Mouse (Mus musculus): Measurements from ENCODE around the gene Mras. TPM values are rescaled to one million over a fixed set of nuclear protein-coding genes. Genes with fewer than 3 reads are reported as not detected.

Gene Mras
- polyA plus RNA-seq, 1 experiment from 2014 or later, result 5.5 TPM

GRCm38 (mm10) chr9:99382556-99382955, 54.6 kb downstream of the Mras start:
- peaks cover 5% of the 10 kb centered on the region; the same call in 1 of the 2 replicates for H3K4me1 ChIP-seq (replicated peaks)
- H3K9me3 ChIP-seq (replicated peaks), result no peaks in the 10 kb centered on the region
- DNase-seq, result no peak
- H3K27me3 ChIP-seq, result 0 out of 2 replicates have a peak, but pooled peaks cover 3% of the 10 kb centered on the region
- 44% methylated on average over 9 of the region's 9 CpGs for WGBS (ENCODE audit: insufficient replicate concordance)
- no peak for ATAC-seq (ENCODE audit: low read depth)
- no peak overlapping the region for H3K4me3 ChIP-seq (replicated peaks)
- H3K9ac ChIP-seq, result no peak overlapping the region
- H3K36me3 ChIP-seq, result no peaks in the 10 kb centered on the region
- no peak overlapping the region for H3K27ac ChIP-seq
- H3K4me2 ChIP-seq, result no peak overlapping the region

- WGBS (ENCODE audit: insufficient replicate concordance), result 39% methylated on average over 5 of the region's 5 CpGs
- no peak overlapping the region for H3K4me2 ChIP-seq
- no peak overlapping the region for H3K9ac ChIP-seq
- H3K27ac ChIP-seq, result no peak overlapping the region
- 0 out of 2 replicates have a peak, but pooled peaks cover 3% of the 10 kb centered on the region for H3K27me3 ChIP-seq
- H3K4me3 ChIP-seq (replicated peaks), result no peak overlapping the region
- DNase-seq, result no peak
- no peaks in the 10 kb centered on the region for H3K36me3 ChIP-seq
- ATAC-seq (ENCODE audit: low read depth), result no peak
- no peaks in the 10 kb centered on the region for H3K9me3 ChIP-seq (replicated peaks)
- peaks cover 3% of the 10 kb centered on the region; the same call in 1 of the 2 replicates for H3K4me1 ChIP-seq (replicated peaks)
Measured at GRCm38 (mm10) chr9:99379194-99379593, 58.0 kb downstream of the Mras start.

- ATAC-seq (ENCODE audit: low read depth) (no peak), DNase-seq (peak; percentile 14)
- H3K4me2 ChIP-seq, result no peak overlapping the region
- no peak overlapping the region for H3K4me3 ChIP-seq (replicated peaks)
- 7% methylated on average over 14 of the region's 14 CpGs for WGBS (ENCODE audit: insufficient replicate concordance)
- 0 out of 2 replicates have a peak, but pooled peaks cover 3% of the 10 kb centered on the region for H3K27me3 ChIP-seq
- H3K9ac ChIP-seq, result no peak overlapping the region
- no peaks in the 10 kb centered on the region for H3K9me3 ChIP-seq (replicated peaks)
- H3K36me3 ChIP-seq, result no peaks in the 10 kb centered on the region
- 0 out of 2 replicates have a peak, but pooled peaks cover 2% of the 10 kb centered on the region for H3K4me1 ChIP-seq (replicated peaks)
- H3K27ac ChIP-seq, result no peak overlapping the region
Measured at GRCm38 (mm10) chr9:99376591-99377418, 60.4 kb downstream of the Mras start.

GRCm38 (mm10) chr9:99368431-99368830, 68.8 kb downstream of the Mras start:
- Histone ChIP-seq H3K4me1 (replicated peaks) (no peaks in the 10 kb centered on the region), H3K27ac (no peak overlapping the region), H3K9me3 (replicated peaks) (no peaks in the 10 kb centered on the region), H3K27me3 (peaks cover 7% of the 10 kb centered on the region; the same call in 1 of the 2 replicates), H3K36me3 (no peaks in the 10 kb centered on the region), H3K4me3 (replicated peaks) (no peak overlapping the region), H3K9ac (no peak overlapping the region), H3K4me2 (no peak overlapping the region)
- ATAC-seq (ENCODE audit: low read depth) (no peak), DNase-seq (no peak)
- 67% methylated on average over 7 of the region's 7 CpGs for WGBS (ENCODE audit: insufficient replicate concordance)

- WGBS (ENCODE audit: insufficient replicate concordance), result 39% methylated on average over 3 of the region's 3 CpGs
- Histone ChIP-seq H3K27ac (no peak overlapping the region), H3K9me3 (replicated peaks) (no peaks in the 10 kb centered on the region), H3K4me3 (replicated peaks) (no peak overlapping the region), H3K9ac (no peak overlapping the region), H3K36me3 (no peaks in the 10 kb centered on the region), H3K4me1 (replicated peaks) (no peaks in the 10 kb centered on the region), H3K27me3 (peaks cover 12% of the 10 kb centered on the region; the same call in 1 of the 2 replicates), H3K4me2 (no peak overlapping the region)
- ATAC-seq (ENCODE audit: low read depth), result no peak
- DNase-seq, result no peak
Measured at GRCm38 (mm10) chr9:99365906-99366305, 71.3 kb downstream of the Mras start.

- Histone ChIP-seq H3K36me3 (no peaks in the 10 kb centered on the region), H3K4me2 (no peak overlapping the region), H3K9me3 (replicated peaks) (no peaks in the 10 kb centered on the region), H3K4me1 (replicated peaks) (peaks cover 3% of the 10 kb centered on the region; the same call in 1 of the 2 replicates), H3K9ac (no peak overlapping the region), H3K27ac (no peak overlapping the region), H3K4me3 (replicated peaks) (no peak overlapping the region), H3K27me3 (peaks cover 39% of the 10 kb centered on the region)
- 49% methylated on average over 8 of the region's 8 CpGs for WGBS (ENCODE audit: insufficient replicate concordance)
- DNase-seq, result no peak
- no peak for ATAC-seq (ENCODE audit: low read depth)
Measured at GRCm38 (mm10) chr9:99363076-99363475, 74.1 kb downstream of the Mras start.

GRCm38 (mm10) chr9:99361946-99362345, 75.2 kb downstream of the Mras start:
- Histone ChIP-seq H3K9ac (no peak overlapping the region), H3K4me1 (replicated peaks) (peaks cover 11% of the 10 kb centered on the region), H3K36me3 (no peaks in the 10 kb centered on the region), H3K4me3 (replicated peaks) (no peak overlapping the region), H3K4me2 (no peak overlapping the region), H3K27me3 (peaks cover 50% of the 10 kb centered on the region), H3K9me3 (replicated peaks) (no peaks in the 10 kb centered on the region), H3K27ac (no peak overlapping the region)
- 75% methylated on average over 9 of the region's 9 CpGs for WGBS (ENCODE audit: insufficient replicate concordance)
- DNase-seq (no peak), ATAC-seq (ENCODE audit: low read depth) (no peak)

- H3K36me3 ChIP-seq, result no peaks in the 10 kb centered on the region
- peaks cover 11% of the 10 kb centered on the region for H3K4me1 ChIP-seq (replicated peaks)
- H3K27me3 ChIP-seq, result peaks cover 70% of the 10 kb centered on the region
- 74% methylated on average over 15 of the region's 15 CpGs for WGBS (ENCODE audit: insufficient replicate concordance)
- no peak for ATAC-seq (ENCODE audit: low read depth)
- no peak overlapping the region for H3K4me2 ChIP-seq
- no peak overlapping the region for H3K27ac ChIP-seq
- H3K4me3 ChIP-seq (replicated peaks), result no peak overlapping the region
- H3K9me3 ChIP-seq (replicated peaks), result no peaks in the 10 kb centered on the region
- no peak for DNase-seq
- H3K9ac ChIP-seq, result no peak overlapping the region
Measured at GRCm38 (mm10) chr9:99359012-99359411, 78.2 kb downstream of the Mras start.

- WGBS (ENCODE audit: insufficient replicate concordance), result 2% methylated on average over 66 of the region's 66 CpGs
- Histone ChIP-seq H3K27ac (no peak within 1 kb of the TSS), H3K4me3 (replicated peaks) (peak within 1 kb of the TSS; percentile 44), H3K9me3 (replicated peaks) (no peaks in the 10 kb centered on the region), H3K4me2 (peak within 1 kb of the TSS; percentile 66), H3K4me1 (replicated peaks) (peaks cover 11% of the 10 kb centered on the region), H3K36me3 (no peaks in the 10 kb centered on the region), H3K9ac (no peak within 1 kb of the TSS), H3K27me3 (peaks cover 77% of the 10 kb centered on the region)
- ATAC-seq (ENCODE audit: low read depth) (peak; percentile 29; the same call in 1 of the 2 replicates), DNase-seq (no peak)
Measured at GRCm38 (mm10) chr9:99357921-99358692, 79.1 kb downstream of the Mras start, which contains the start of gene Esyt3. Gene Esyt3, minus strand, starts transcription at chr9:99358557.

GRCm38 (mm10) chr9:99357561-99357920, 79.6 kb downstream of the Mras start:
- H3K27me3 ChIP-seq, result peaks cover 78% of the 10 kb centered on the region
- ATAC-seq (ENCODE audit: low read depth), result no peak
- H3K9ac ChIP-seq, result no peak overlapping the region
- peak overlapping the region; percentile 44 for H3K4me3 ChIP-seq (replicated peaks)
- no peak overlapping the region for H3K27ac ChIP-seq
- peaks cover 11% of the 10 kb centered on the region for H3K4me1 ChIP-seq (replicated peaks)
- no peaks in the 10 kb centered on the region for H3K36me3 ChIP-seq
- no peaks in the 10 kb centered on the region for H3K9me3 ChIP-seq (replicated peaks)
- DNase-seq, result no peak
- peak overlapping the region; percentile 66 for H3K4me2 ChIP-seq
- WGBS (ENCODE audit: insufficient replicate concordance), result 6% methylated on average over 19 of the region's 19 CpGs

GRCm38 (mm10) chr9:99355971-99356370, 81.2 kb downstream of the Mras start:
- no peaks in the 10 kb centered on the region for H3K36me3 ChIP-seq
- no peak overlapping the region for H3K4me3 ChIP-seq (replicated peaks)
- DNase-seq (no peak), ATAC-seq (ENCODE audit: low read depth) (no peak)
- no peak overlapping the region for H3K27ac ChIP-seq
- no peaks in the 10 kb centered on the region for H3K9me3 ChIP-seq (replicated peaks)
- no peak overlapping the region for H3K4me2 ChIP-seq
- H3K9ac ChIP-seq, result no peak overlapping the region
- peaks cover 11% of the 10 kb centered on the region for H3K4me1 ChIP-seq (replicated peaks)
- peaks cover 73% of the 10 kb centered on the region for H3K27me3 ChIP-seq
- 35% methylated on average over 5 of the region's 5 CpGs for WGBS (ENCODE audit: insufficient replicate concordance)

Data from liver, embryonic 13.5 days (tissue).